11 mouse cellular contexts compared by ENCODE assay signal in genomic region chr5:4325813-4326212, GRCm38 (mm10).
A peak's percentile ranks its signal among the peaks of the same experiment; 100 is the strongest.
DNase-seq lines count a peak whose midpoint lies in the region; ATAC-seq and TF ChIP-seq lines count a peak whose summit lies in the region.
"Had no signal": no experiment of that assay in that cellular context is flagged by ENCODE, and none has a peak within 500 bp of the region (broad histone marks: within the 10 kb centered on the region; RNA-seq: fewer than 3 reads in every experiment).

No protein-coding gene starts in this region.

- no peak overlapping the region for H3K4me3 ChIP-seq in heart, postnatal 0 days (ENCODE audit: low read depth, low read length)
- H3K4me3 ChIP-seq in lung, embryonic 16.5 days (ENCODE audit: low read length) = no peak overlapping the region
- H3K4me3 ChIP-seq: limb, embryonic 12.5 days had no signal

- no peaks in the 10 kb centered on the region for H3K36me3 ChIP-seq in heart, postnatal 0 days (replicated peaks; ENCODE audit: control insufficient read depth, insufficient read depth, low read length)
- H3K36me3 ChIP-seq in lung, embryonic 16.5 days (ENCODE audit: control insufficient read depth, insufficient read depth, low read length) = no peaks in the 10 kb centered on the region
- H3K36me3 ChIP-seq: limb, embryonic 12.5 days had no signal

- H3K4me1 ChIP-seq in heart, postnatal 0 days (ENCODE audit: control insufficient read depth, insufficient read depth) = peaks cover 17% of the 10 kb centered on the region
- H3K4me1 ChIP-seq in lung, embryonic 16.5 days (replicated peaks; ENCODE audit: control insufficient read depth, insufficient read depth, low read length) = peaks cover 21% of the 10 kb centered on the region

- no peak overlapping the region for H3K4me2 ChIP-seq in heart, postnatal 0 days (ENCODE audit: low read depth, low read length)
- no peak overlapping the region for H3K4me2 ChIP-seq in lung, embryonic 16.5 days (ENCODE audit: low read depth, low read length)
- H3K4me2 ChIP-seq: limb, embryonic 12.5 days had no signal

- peak; percentile 73 for DNase-seq in NIH3T3 (ENCODE audit: low read depth)
- peak; percentile 43 for DNase-seq in embryo, embryonic 9.5 days (ENCODE audit: extremely low spot score)
- DNase-seq in heart, postnatal 0 days (ENCODE audit: low spot score) = peak; percentile 87
- no peak for DNase-seq in spleen, adult 18-20 months
- DNase-seq in ovary, postnatal 36 days (ENCODE audit: low spot score) = no peak
- no peak for DNase-seq in thymus, postnatal 10 days (ENCODE audit: low spot score in 2 of 2)
- no peak for DNase-seq in layer of hippocampus, postnatal 14 days (ENCODE audit: low spot score in 2 of 2)
- DNase-seq: adrenal gland, postnatal 10 days; cerebellum, postnatal 14 days had no signal

- H3K9ac ChIP-seq in heart, postnatal 0 days (replicated peaks; ENCODE audit: low read depth, low read length) = no peak overlapping the region
- no peak overlapping the region for H3K9ac ChIP-seq in lung, embryonic 16.5 days (ENCODE audit: low read length)
- H3K9ac ChIP-seq: limb, embryonic 12.5 days had no signal

- TF ChIP-seq CTCF in heart, postnatal 0 days (IDR thresholded peaks at IDR 0.05; ENCODE audit: low read depth) = no peak

- H3K9me3 ChIP-seq in heart, postnatal 0 days (replicated peaks; ENCODE audit: control insufficient read depth, low read length) = no peaks in the 10 kb centered on the region
- no peaks in the 10 kb centered on the region for H3K9me3 ChIP-seq in lung, embryonic 16.5 days (ENCODE audit: control insufficient read depth, low read length)
- H3K9me3 ChIP-seq: limb, embryonic 12.5 days had no signal

- TF ChIP-seq EP300 in heart, postnatal 0 days (IDR thresholded peaks at IDR 0.05; ENCODE audit: low read depth) = peak; percentile 79

- ATAC-seq in heart, postnatal 0 days (ENCODE audit: insufficient read depth, low read depth) = peak; percentile 92
- ATAC-seq in lung, embryonic 16.5 days (ENCODE audit: low read depth) = peak; percentile 94

- H3K27ac ChIP-seq in heart, postnatal 0 days (ENCODE audit: low read depth) = peak overlapping the region; percentile 89
- H3K27ac ChIP-seq in lung, embryonic 16.5 days (ENCODE audit: low read length) = peak overlapping the region; percentile 87
- H3K27ac ChIP-seq: limb, embryonic 12.5 days had no signal

- no peaks in the 10 kb centered on the region for H3K27me3 ChIP-seq in heart, postnatal 0 days (ENCODE audit: control insufficient read depth, insufficient read depth, low read length)
- H3K27me3 ChIP-seq in lung, embryonic 16.5 days (ENCODE audit: control insufficient read depth, insufficient read depth, low read depth, low read length) = no peaks in the 10 kb centered on the region
- H3K27me3 ChIP-seq: limb, embryonic 12.5 days had no signal

- 0% methylated on average over 3 of the region's 3 CpGs for WGBS in heart, postnatal 0 days
- WGBS in lung, embryonic 16.5 days = 0% methylated on average over 3 of the region's 3 CpGs

Comparison
In these comparisons a context has a peak if more than half of its experiments do, and no peak if none do; other contexts are left out.
1. DNase-seq: peak in NIH3T3 (single experiment), embryo, embryonic 9.5 days (single experiment) and heart, postnatal 0 days (single experiment); none in spleen, adult 18-20 months (0 of 2), ovary, postnatal 36 days (single experiment), thymus, postnatal 10 days (0 of 2) and layer of hippocampus, postnatal 14 days (0 of 2).